ENCODE assay signal across 9 mouse cellular contexts in the genomic region with DNA sequence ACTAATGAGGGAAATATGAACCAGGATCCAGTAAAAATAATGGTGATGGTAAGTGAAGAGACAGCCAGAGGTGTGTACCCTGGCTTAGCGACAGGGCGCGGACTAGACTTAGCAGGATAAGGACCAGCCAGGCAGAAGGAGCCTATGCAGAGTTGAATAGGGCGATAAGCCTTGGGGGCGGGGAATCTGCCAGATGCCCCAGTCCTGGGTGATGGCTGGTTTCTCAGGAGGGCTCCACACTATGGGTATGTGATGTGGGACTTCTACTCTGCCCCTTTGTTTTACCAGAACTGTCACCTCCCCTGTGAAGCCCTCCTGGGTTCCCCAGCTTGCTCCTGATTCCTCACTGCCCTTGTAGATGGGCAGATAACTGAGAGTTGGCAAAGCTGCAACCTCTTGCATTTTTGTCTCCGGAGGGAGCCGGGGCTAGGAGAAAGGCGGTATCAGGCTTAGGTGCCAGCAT. TPM values are rescaled to one million over a fixed set of nuclear protein-coding genes. Genes with fewer than 3 reads are reported as not detected.
DNase-seq lines count a peak whose midpoint lies in the region; ATAC-seq and TF ChIP-seq lines count a peak whose summit lies in the region.
"Had no signal": no experiment of that assay in that cellular context is flagged by ENCODE, and none has a peak within 500 bp of the region (broad histone marks: within the 10 kb centered on the region; RNA-seq: fewer than 3 reads in every experiment).

No protein-coding gene starts in this region.

- TF ChIP-seq POLR2A in bone marrow, adult 2 months (IDR thresholded peaks at IDR 0.05; ENCODE audit: borderline replicate concordance, control insufficient read depth, low read depth, low read length) = peak; percentile 36; the same call in 1 of the 2 replicates

- peaks cover 5% of the 10 kb centered on the region; the same call in 1 of the 2 replicates for H3K27me3 ChIP-seq in heart, embryonic 14.5 days (ENCODE audit: control insufficient read depth, insufficient read depth, low read length)
- H3K27me3 ChIP-seq in limb, embryonic 10.5 days (ENCODE audit: low read depth, poor library complexity, severe bottlenecking) = peaks cover 75% of the 10 kb centered on the region
- H3K27me3 ChIP-seq in midbrain, embryonic 16.5 days (ENCODE audit: control insufficient read depth, insufficient read depth, low read depth, low read length) = no peaks in the 10 kb centered on the region

- intact Hi-C loops in heart, postnatal 36 days (cut with DNase I) = loop anchor here (5.0 kb wide), 1 partner anchor 604 kb away; no protein-coding TSS in a partner anchor

- H3K36me3 ChIP-seq in heart, embryonic 14.5 days (ENCODE audit: control insufficient read depth, insufficient read depth, low read length) = no peaks in the 10 kb centered on the region
- H3K36me3 ChIP-seq in limb, embryonic 10.5 days = no peaks in the 10 kb centered on the region
- H3K36me3 ChIP-seq in midbrain, embryonic 16.5 days (ENCODE audit: control insufficient read depth, insufficient read depth, low read length) = no peaks in the 10 kb centered on the region

- peaks cover 21 to 29% of the 10 kb centered on the region in 2 experiments for H3K4me1 ChIP-seq in heart, embryonic 14.5 days (ENCODE audit: control insufficient read depth in 2 of 2, insufficient read depth in 2 of 2, low read length in 2 of 2)
- H3K4me1 ChIP-seq in bone marrow, adult 2 months (ENCODE audit: control insufficient read depth, insufficient read depth, low read length) = peaks cover 8% of the 10 kb centered on the region; the same call in 1 of the 2 replicates
- peaks cover 24% of the 10 kb centered on the region for H3K4me1 ChIP-seq in limb, embryonic 10.5 days
- H3K4me1 ChIP-seq in midbrain, embryonic 16.5 days (ENCODE audit: control insufficient read depth, insufficient read depth, low read length) = peaks cover 21% of the 10 kb centered on the region

- no peak for DNase-seq in heart, postnatal 36 days
- DNase-seq in limb, embryonic 10.5 days (ENCODE audit: low spot score) = no peak
- DNase-seq in T-cell, adult 2 months (ENCODE audit: low spot score) = no peak
- no peak for DNase-seq in cerebellum, adult 9-10 months
- DNase-seq in urinary bladder, postnatal 25 days (ENCODE audit: low spot score) = no peak
- DNase-seq: kidney, adult 11 months had no signal

- no peak for ATAC-seq in heart, embryonic 14.5 days (ENCODE audit: insufficient number of reproducible peaks, insufficient read depth, low FRiP score, low read depth)
- no peak; the same call in 1 of the 2 replicates for ATAC-seq in midbrain, embryonic 16.5 days

- no peak overlapping the region for H3K4me3 ChIP-seq in heart, embryonic 14.5 days (ENCODE audit: control insufficient read depth in 1 of 2, insufficient read depth in 1 of 2, low read depth in 1 of 2, low read length in 2 of 2)
- peak overlapping the region; percentile 66 for H3K4me3 ChIP-seq in bone marrow, adult 2 months (replicated peaks; ENCODE audit: control insufficient read depth, low read depth, low read length)
- H3K4me3 ChIP-seq in limb, embryonic 10.5 days = no peak overlapping the region
- no peak overlapping the region for H3K4me3 ChIP-seq in midbrain, embryonic 16.5 days (ENCODE audit: low read depth, low read length)

- no peak for TF ChIP-seq CTCF in bone marrow, adult 2 months (IDR thresholded peaks at IDR 0.05; ENCODE audit: control insufficient read depth, insufficient read depth, low read length)

- no peak overlapping the region for H3K9ac ChIP-seq in heart, embryonic 14.5 days (ENCODE audit: low read length)
- H3K9ac ChIP-seq in midbrain, embryonic 16.5 days (ENCODE audit: low read depth, low read length) = no peak overlapping the region

- H3K9me3 ChIP-seq in heart, embryonic 14.5 days (ENCODE audit: control insufficient read depth, low read length) = no peaks in the 10 kb centered on the region
- no peaks in the 10 kb centered on the region for H3K9me3 ChIP-seq in limb, embryonic 10.5 days (replicated peaks)
- H3K9me3 ChIP-seq in midbrain, embryonic 16.5 days (replicated peaks; ENCODE audit: control insufficient read depth, low read length, poor library complexity, severe bottlenecking) = no peaks in the 10 kb centered on the region

- WGBS in heart, embryonic 14.5 days = 12% methylated on average over 8 of the region's 8 CpGs
- 54% methylated on average over 8 of the region's 8 CpGs for WGBS in bone marrow, adult 2 months
- 36% methylated on average over 8 of the region's 8 CpGs for whole genome bisulfite sequencing in limb, embryonic 10.5 days
- WGBS in midbrain, embryonic 16.5 days = 26% methylated on average over 8 of the region's 8 CpGs

- peak overlapping the region; percentile 48 for H3K4me2 ChIP-seq in heart, embryonic 14.5 days (ENCODE audit: low read length)
- H3K4me2 ChIP-seq in midbrain, embryonic 16.5 days (ENCODE audit: low read length) = no peak overlapping the region

- H3K27ac ChIP-seq in heart, embryonic 14.5 days (replicated peaks in 1 of 2; ENCODE audit: control insufficient read depth in 1 of 2, insufficient read depth in 1 of 2, low read depth in 2 of 2, low read length in 2 of 2) = no peak overlapping the region
- peak overlapping the region; percentile 73 for H3K27ac ChIP-seq in bone marrow, adult 2 months (ENCODE audit: control insufficient read depth, insufficient read depth, low read depth, low read length, poor library complexity)
- 0 out of 2 replicates have a peak overlapping the region, but pooled peaks have one; percentile 64 for H3K27ac ChIP-seq in limb, embryonic 10.5 days
- H3K27ac ChIP-seq in midbrain, embryonic 16.5 days (ENCODE audit: low read length) = 0 out of 2 replicates have a peak overlapping the region, but pooled peaks have one; percentile 20

RNA-seq across cellular contexts. Expression of gene Rpl3, which starts 6.4 kb away (rescaled TPM):
- polyA plus RNA-seq in heart, embryonic 14.5 days (2014; fragmentation: Nextera tagmentation; extraction: Ambion mirVana) = 763 and 822 TPM in 2 replicates
- 100 to 1,000 TPM; 163 to 164 TPM for total RNA-seq in heart, postnatal 36 days (2021)
- polyA plus RNA-seq in bone marrow, adult 2 months (2011; ENCODE audit: insufficient read depth, insufficient read length, low replicate concordance, missing spikeins) = 708 and 1,315 TPM in 2 replicates
- 1,077 and 1,189 TPM in 2 replicates for polyA plus RNA-seq in limb, embryonic 10.5 days (2016; fragmentation: Nextera tagmentation; extraction: Ambion mirVana)
- 524 and 548 TPM in 2 replicates for polyA plus RNA-seq in midbrain, embryonic 16.5 days (2015; fragmentation: Nextera tagmentation; extraction: Ambion mirVana)

RNA-seq across cellular contexts. Expression of gene Syngr1, which starts 6.9 kb away (rescaled TPM):
- 40.7 and 44.5 TPM in 2 replicates for polyA plus RNA-seq in heart, embryonic 14.5 days (2014; fragmentation: Nextera tagmentation; extraction: Ambion mirVana)
- total RNA-seq in heart, postnatal 36 days (2021) = 10 to 100 TPM; 81.8 to 90.5 TPM
- polyA plus RNA-seq in bone marrow, adult 2 months (2011; ENCODE audit: insufficient read depth, insufficient read length, low replicate concordance, missing spikeins) = 10.7 and 13.4 TPM in 2 replicates
- polyA plus RNA-seq in limb, embryonic 10.5 days (2016; fragmentation: Nextera tagmentation; extraction: Ambion mirVana) = 1.4 and 3.2 TPM in 2 replicates
- 66.2 and 83.9 TPM in 2 replicates for polyA plus RNA-seq in midbrain, embryonic 16.5 days (2015; fragmentation: Nextera tagmentation; extraction: Ambion mirVana)

RNA-seq across cellular contexts. Expression of gene Tab1, which starts 34.9 kb away (rescaled TPM):
- 28.0 and 30.0 TPM in 2 replicates for polyA plus RNA-seq in heart, embryonic 14.5 days (2014; fragmentation: Nextera tagmentation; extraction: Ambion mirVana)
- 10 to 100 TPM; 23.4 to 23.8 TPM for total RNA-seq in heart, postnatal 36 days (2021)
- polyA plus RNA-seq in bone marrow, adult 2 months (2011; ENCODE audit: insufficient read depth, insufficient read length, low replicate concordance, missing spikeins) = 17.0 and 26.6 TPM in 2 replicates
- polyA plus RNA-seq in limb, embryonic 10.5 days (2016; fragmentation: Nextera tagmentation; extraction: Ambion mirVana) = 41.8 and 52.4 TPM in 2 replicates
- polyA plus RNA-seq in midbrain, embryonic 16.5 days (2015; fragmentation: Nextera tagmentation; extraction: Ambion mirVana) = 35.9 and 38.3 TPM in 2 replicates

Comparison
In these comparisons a context has a peak if more than half of its experiments do, and no peak if none do; other contexts are left out.
1. H3K27ac ChIP-seq: peak in bone marrow, adult 2 months (single experiment), limb, embryonic 10.5 days (single experiment) and midbrain, embryonic 16.5 days (single experiment); none in heart, embryonic 14.5 days (0 of 2).